Mouse (Mus musculus) thymus, postnatal 0 days (tissue): Measurements from ENCODE around the gene Smim27. TPM values are rescaled to one million over a fixed set of nuclear protein-coding genes. Genes with fewer than 3 reads are reported as not detected.
A peak's percentile ranks its signal among the peaks of the same experiment; 100 is the strongest.
"Not testable (repeated sequence)": the region's sequence is repeated elsewhere in the genome, so short reads cannot be mapped to it uniquely, and the experiment has no call there.

Experiments
- DNase-seq: peaks from one replicate; pipeline ENCODE4 v3.0.0-alpha.2; 2015; ENCODE audit warnings: low spot score
- polyA plus RNA-seq: library from polyadenylated mRNA; unstranded; fragments of >200 nt; fragmentation: Nextera tagmentation; extraction: Ambion mirVana; gene quantifications from 2 replicates; pipeline ENCODE4 v1.2.1, GENCODE M21; 2015

The Smim27 gene
- polyA plus RNA-seq, 1 experiment from 2014 or later = 62.3 TPM

- DNase-seq = no peak
Observed at GRCm38 (mm10) chr4:40254385-40255103, 14.8 kb upstream of the Smim27 start.

GRCm38 (mm10) chr4:40264321-40264720 lies 5.1 kb upstream of the Smim27 start:
- DNase-seq = no peak

GRCm38 (mm10) chr4:40267681-40268080 lies 1.7 kb upstream of the Smim27 start:
- DNase-seq = no peak

- peak; percentile 97 for DNase-seq
Observed at GRCm38 (mm10) chr4:40268204-40268813, 1.1 kb upstream of the Smim27 start.

GRCm38 (mm10) chr4:40268835-40269234 lies 544 bp upstream of the Smim27 start:
- no peak for DNase-seq

GRCm38 (mm10) chr4:40278880-40279275 lies 9.5 kb downstream of the Smim27 start:
- DNase-seq = no peak

GRCm38 (mm10) chr4:40279276-40279900 lies 10.0 kb downstream of the Smim27 start, which contains the start of gene Ndufb6:
Gene Ndufb6, minus strand, starts transcription at chr4:40279421.
- peak; percentile 95 for DNase-seq

GRCm38 (mm10) chr4:40285582-40285981 lies 16.2 kb downstream of the Smim27 start:
- DNase-seq = peak; percentile 74

GRCm38 (mm10) chr4:40287415-40287814 lies 18.0 kb downstream of the Smim27 start:
- DNase-seq = peak; percentile 40

- DNase-seq = no peak
Observed at GRCm38 (mm10) chr4:40289046-40289445, 19.7 kb downstream of the Smim27 start.

GRCm38 (mm10) chr4:40291511-40291910 lies 22.1 kb downstream of the Smim27 start:
- not testable (repeated sequence) for DNase-seq

GRCm38 (mm10) chr4:40299169-40299568 lies 29.8 kb downstream of the Smim27 start:
- DNase-seq = no peak

GRCm38 (mm10) chr4:40301076-40301789 lies 31.9 kb downstream of the Smim27 start:
- peak; percentile 84 for DNase-seq

GRCm38 (mm10) chr4:40302445-40303125 lies 33.2 kb downstream of the Smim27 start:
- peak; percentile 49 for DNase-seq

- DNase-seq = no peak
Observed at GRCm38 (mm10) chr4:40309682-40310081, 40.3 kb downstream of the Smim27 start.

GRCm38 (mm10) chr4:40310796-40311383 lies 41.5 kb downstream of the Smim27 start:
- no peak for DNase-seq

- DNase-seq = no peak
Observed at GRCm38 (mm10) chr4:40312213-40312612, 42.8 kb downstream of the Smim27 start.

GRCm38 (mm10) chr4:40313026-40313425 lies 43.6 kb downstream of the Smim27 start:
- peak; percentile 17 for DNase-seq

- DNase-seq = no peak
Observed at GRCm38 (mm10) chr4:40317404-40317803, 48.0 kb downstream of the Smim27 start.
